Mouse (Mus musculus) common myeloid progenitor, adult 5-6 weeks (primary cell): ENCODE measurements around the gene Myl12a. TPM values are rescaled to one million over a fixed set of nuclear protein-coding genes. Genes with fewer than 3 reads are reported as not detected.

Experiments used
- ATAC-seq: replicated peaks from 2 replicates; pipeline ENCODE4 v1.8.0; 2016; ENCODE audit warnings: low read depth, mild to moderate bottlenecking, moderate TSS enrichment, inconsistent platforms; ENCODE audit not compliant: poor library complexity, severe bottlenecking
- total RNA-seq: library from RNA; stranded (forward); fragments of 200-1000, 187-1606 nt; gene quantifications from 2 replicates; pipeline ENCODE4 v1.2.3, GENCODE M21; 2017

The Myl12a gene
- total RNA-seq, 1 experiment from 2014 or later = 131 TPM

GRCm38 (mm10) chr17:71011931-71012662 lies 9.4 kb upstream of the Myl12a start:
- ATAC-seq = no peak

GRCm38 (mm10) chr17:71010646-71011242 lies 8.1 kb upstream of the Myl12a start:
- ATAC-seq = peak; percentile 51; the same call in 1 of the 2 replicates

GRCm38 (mm10) chr17:71009751-71010150 lies 7.1 kb upstream of the Myl12a start:
- no peak for ATAC-seq

GRCm38 (mm10) chr17:71008676-71009075 lies 6.0 kb upstream of the Myl12a start:
- no peak for ATAC-seq

GRCm38 (mm10) chr17:71006976-71007375 lies 4.3 kb upstream of the Myl12a start:
- no peak for ATAC-seq

- peak; percentile 22 for ATAC-seq
Observed at GRCm38 (mm10) chr17:71004186-71004960, 1.7 kb upstream of the Myl12a start.

- no peak for ATAC-seq
Observed at GRCm38 (mm10) chr17:71003721-71004120, 1.0 kb upstream of the Myl12a start.

- ATAC-seq = no peak
Observed at GRCm38 (mm10) chr17:71003112-71003511, 434 bp upstream of the Myl12a start.

- peak; percentile 81 for ATAC-seq
Observed at GRCm38 (mm10) chr17:71002081-71002743, 466 bp downstream of the Myl12a start, which contains the start of gene Myom1. Gene Myom1, plus strand, starts transcription at chr17:71002633.

GRCm38 (mm10) chr17:71001699-71002080 lies 988 bp downstream of the Myl12a start:
- peak; percentile 9; the same call in 1 of the 2 replicates for ATAC-seq

- ATAC-seq = no peak
Observed at GRCm38 (mm10) chr17:71001067-71001466, 1.6 kb downstream of the Myl12a start.

GRCm38 (mm10) chr17:71000255-71000654 lies 2.4 kb downstream of the Myl12a start:
- ATAC-seq = no peak

- no peak for ATAC-seq
Observed at GRCm38 (mm10) chr17:70999187-70999586, 3.5 kb downstream of the Myl12a start.

GRCm38 (mm10) chr17:70998400-70998975 lies 4.2 kb downstream of the Myl12a start:
- no peak for ATAC-seq

- no peak for ATAC-seq
Observed at GRCm38 (mm10) chr17:70997836-70998235, 4.8 kb downstream of the Myl12a start.

GRCm38 (mm10) chr17:70995551-70995950 lies 7.1 kb downstream of the Myl12a start:
- no peak for ATAC-seq

GRCm38 (mm10) chr17:70994671-70995070 lies 8.0 kb downstream of the Myl12a start:
- no peak for ATAC-seq

GRCm38 (mm10) chr17:70993385-70993807 lies 9.3 kb downstream of the Myl12a start:
- no peak for ATAC-seq

- ATAC-seq = no peak
Observed at GRCm38 (mm10) chr17:70992662-70993061, 10.0 kb downstream of the Myl12a start.
